Mouse (Mus musculus) lung, embryonic 14.5 days (tissue): ENCODE results near the gene Maml3. TPM values are rescaled to one million over a fixed set of nuclear protein-coding genes. Genes with fewer than 3 reads are reported as not detected.

Experiments used
- ATAC-seq: fragments of 200-750 bp; cut with Nextera tagmentation; 2 replicates; pipeline ENCODE4 v1.8.0; 2017; ENCODE audit warnings: mild to moderate bottlenecking, moderate TSS enrichment, moderate library complexity; ENCODE audit not compliant: insufficient read depth
- DNase-seq: peaks from one replicate; pipeline ENCODE4 v3.0.0-alpha.2; 2015
- H3K27ac ChIP-seq: fragments of 300-500 bp; sonication (generic); 2 replicates; pipeline ENCODE4 v1.5.1; 2014; ENCODE audit warnings: low read depth, mild to moderate bottlenecking, moderate library complexity
- H3K27me3 ChIP-seq: fragments of 300-500 bp; sonication (generic); 2 replicates; pipeline ENCODE4 v1.6.1; 2014; ENCODE audit warnings: low read length, control low read depth; ENCODE audit not compliant: insufficient read depth
- H3K36me3 ChIP-seq: fragments of 300-500 bp; sonication (generic); 2 replicates; pipeline ENCODE4 v1.6.1; 2014; ENCODE audit warnings: control low read depth; ENCODE audit not compliant: insufficient read depth
- H3K4me1 ChIP-seq: fragments of 300-500 bp; sonication (generic); 2 replicates; pipeline ENCODE4 v1.6.1; 2014; ENCODE audit warnings: antibody characterized with exemption, control low read depth; ENCODE audit not compliant: insufficient read depth
- H3K4me2 ChIP-seq: fragments of 300-500 bp; sonication (generic); 2 replicates; pipeline ENCODE4 v1.6.1; 2014; ENCODE audit warnings: mild to moderate bottlenecking
- H3K4me3 ChIP-seq: fragments of 300-500 bp; sonication (generic); 2 replicates; pipeline ENCODE4 v1.5.1; 2014; ENCODE audit warnings: low read depth, low read length
- H3K9ac ChIP-seq: fragments of 300-500 bp; sonication (generic); 2 replicates; pipeline ENCODE4 v1.6.1; 2014
- H3K9me3 ChIP-seq: fragments of 300-500 bp; sonication (generic); 2 replicates; pipeline ENCODE4 v1.6.1; 2016; ENCODE audit warnings: low read depth, low read length, control low read depth
- CTCF ChIP-seq: IDR thresholded peaks from 2 replicates; pipeline ENCODE4 v1.5.1; 2016; ENCODE audit warnings: antibody characterized with exemption, low read depth
- WGBS: fragments of 180-500 bp; shearing (Covaris S2); extraction: QIAGEN DNeasy Blood & Tissue Kit; methylation state at CpG from one replicate; pipeline ENCODE4 v1.1.7; 2014; 5-methylcytosine and 5-hydroxymethylcytosine counted together
- polyA plus RNA-seq: library from polyadenylated mRNA; unstranded; fragments of >200 nt; fragmentation: Nextera tagmentation; extraction: Ambion mirVana; gene quantifications from 2 replicates; pipeline ENCODE4 v1.2.1, GENCODE M21; 2014

Gene Maml3
- polyA plus RNA-seq, 1 experiment from 2014 or later, result 9.1 TPM

DNA sequence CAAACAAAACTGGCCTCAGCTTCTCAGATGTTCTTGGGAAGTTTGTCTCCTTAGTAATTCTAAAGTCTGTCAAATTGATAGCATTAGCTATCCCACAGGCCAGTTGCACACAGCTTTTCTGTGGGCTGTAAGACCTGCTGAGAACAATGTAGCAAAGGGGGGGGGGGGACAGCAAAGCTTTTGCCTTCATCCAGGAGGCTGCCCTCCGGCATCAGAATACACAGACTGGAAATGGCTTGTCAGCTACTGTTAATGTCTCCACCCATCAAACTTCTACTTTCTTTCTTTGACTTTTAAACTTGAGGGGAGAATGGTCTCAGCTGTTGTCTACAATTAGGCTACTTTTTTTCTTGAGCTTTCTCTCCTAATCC lies 396.5 kb downstream of the Maml3 start:
- Histone ChIP-seq H3K4me3 (no peak overlapping the region), H3K36me3 (no peaks in the 10 kb centered on the region), H3K4me2 (peak overlapping the region; percentile 58), H3K27me3 (no peaks in the 10 kb centered on the region), H3K27ac (peak overlapping the region; percentile 89), H3K9me3 (peaks cover 3% of the 10 kb centered on the region; the same call in 1 of the 2 replicates), H3K9ac (no peak overlapping the region), H3K4me1 (peaks cover 32% of the 10 kb centered on the region)
- TF ChIP-seq CTCF, result no peak
- peak; percentile 68 for ATAC-seq
- 25% methylated on average over 1 of the region's 1 CpGs for WGBS
- DNase-seq, result no peak

DNA sequence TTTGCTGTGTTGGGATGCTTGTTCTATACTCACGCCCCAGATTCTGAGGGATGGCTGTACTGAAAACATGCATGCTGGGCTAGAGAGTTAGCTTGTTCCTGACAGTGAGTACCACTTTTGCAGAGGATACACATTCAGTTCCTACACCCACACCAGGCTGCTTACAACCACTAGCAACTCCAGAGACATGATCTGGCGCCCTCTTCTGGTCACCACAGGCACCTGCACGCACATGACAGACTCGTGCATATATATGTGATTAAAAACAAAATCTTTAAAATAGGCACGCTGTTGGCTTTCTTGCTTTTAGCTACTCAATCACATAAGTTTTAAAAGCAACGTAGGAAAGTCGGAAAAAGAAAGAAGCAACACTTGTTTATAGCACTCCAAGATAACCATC lies 399.7 kb downstream of the Maml3 start:
- no peaks in the 10 kb centered on the region for H3K27me3 ChIP-seq
- H3K4me1 ChIP-seq, result peaks cover 26% of the 10 kb centered on the region
- no peaks in the 10 kb centered on the region for H3K36me3 ChIP-seq
- DNase-seq (no peak), ATAC-seq (no peak)
- no peak overlapping the region for H3K4me3 ChIP-seq
- peaks cover 3% of the 10 kb centered on the region; the same call in 1 of the 2 replicates for H3K9me3 ChIP-seq
- no peak overlapping the region for H3K4me2 ChIP-seq
- WGBS, result 83% methylated on average over 7 of the region's 7 CpGs
- H3K27ac ChIP-seq, result no peak overlapping the region
- peak; percentile 62 for TF ChIP-seq CTCF
- no peak overlapping the region for H3K9ac ChIP-seq

DNA sequence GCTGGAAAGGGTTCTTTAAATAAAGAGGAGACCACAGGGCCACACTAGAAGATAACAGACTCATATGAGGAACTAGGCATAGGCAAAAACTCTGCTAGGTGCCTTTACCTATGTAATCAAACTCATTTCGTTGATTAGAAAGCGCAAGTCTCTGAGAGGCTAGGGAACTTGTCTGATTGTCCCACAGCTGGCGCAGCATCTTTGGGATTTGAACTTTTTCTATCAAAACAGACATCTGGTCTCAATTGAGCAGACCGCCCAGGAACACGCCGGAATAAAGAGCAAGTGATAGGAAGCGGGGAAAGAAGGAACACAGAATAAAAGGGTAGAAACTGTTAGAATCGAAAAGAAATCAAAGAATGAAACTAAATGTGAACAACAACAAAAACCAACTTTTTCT lies 401.4 kb downstream of the Maml3 start:
- Histone ChIP-seq H3K4me2 (no peak overlapping the region), H3K9ac (no peak overlapping the region), H3K4me3 (no peak overlapping the region), H3K9me3 (peaks cover 3% of the 10 kb centered on the region; the same call in 1 of the 2 replicates), H3K27me3 (no peaks in the 10 kb centered on the region), H3K36me3 (no peaks in the 10 kb centered on the region), H3K4me1 (peaks cover 16% of the 10 kb centered on the region), H3K27ac (no peak overlapping the region)
- ATAC-seq (no peak), DNase-seq (no peak)
- no peak for TF ChIP-seq CTCF
- WGBS, result 81% methylated on average over 8 of the region's 8 CpGs

DNA sequence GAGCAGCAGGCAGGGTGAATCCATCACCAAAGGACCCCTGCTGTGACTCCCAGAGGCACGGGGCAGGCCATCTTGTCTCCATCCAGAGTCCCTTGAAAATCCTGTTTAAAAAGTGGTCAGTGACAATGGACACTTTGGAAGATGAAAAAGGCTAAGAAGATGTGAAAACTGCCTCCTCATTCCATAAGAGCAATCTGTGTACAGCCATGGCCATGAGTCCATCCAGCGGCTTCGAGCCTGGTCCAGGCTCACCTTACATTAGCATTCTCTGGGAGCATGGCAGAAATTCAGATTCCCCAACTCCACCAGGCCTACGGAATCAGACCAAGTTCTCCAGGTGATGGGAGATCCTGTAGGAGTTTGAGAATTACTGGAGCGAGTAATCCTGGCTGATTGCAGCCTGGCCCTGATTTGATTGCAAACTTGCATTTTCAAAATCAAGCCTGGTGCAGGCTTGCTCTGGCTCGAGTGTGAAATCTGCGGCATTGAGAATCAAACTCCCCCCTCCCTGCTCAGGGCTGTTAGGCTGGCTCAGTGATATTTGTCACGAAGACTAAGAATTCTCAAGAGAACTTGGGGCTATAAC lies 402.1 kb downstream of the Maml3 start:
- Histone ChIP-seq H3K27ac (no peak overlapping the region; the same call in 1 of the 2 replicates), H3K9ac (no peak overlapping the region), H3K27me3 (no peaks in the 10 kb centered on the region), H3K4me2 (no peak overlapping the region), H3K36me3 (no peaks in the 10 kb centered on the region), H3K4me1 (peaks cover 10% of the 10 kb centered on the region), H3K4me3 (no peak overlapping the region), H3K9me3 (peaks cover 3% of the 10 kb centered on the region; the same call in 1 of the 2 replicates)
- DNase-seq, result no peak
- no peak for TF ChIP-seq CTCF
- WGBS, result 81% methylated on average over 8 of the region's 8 CpGs
- ATAC-seq, result no peak

DNA sequence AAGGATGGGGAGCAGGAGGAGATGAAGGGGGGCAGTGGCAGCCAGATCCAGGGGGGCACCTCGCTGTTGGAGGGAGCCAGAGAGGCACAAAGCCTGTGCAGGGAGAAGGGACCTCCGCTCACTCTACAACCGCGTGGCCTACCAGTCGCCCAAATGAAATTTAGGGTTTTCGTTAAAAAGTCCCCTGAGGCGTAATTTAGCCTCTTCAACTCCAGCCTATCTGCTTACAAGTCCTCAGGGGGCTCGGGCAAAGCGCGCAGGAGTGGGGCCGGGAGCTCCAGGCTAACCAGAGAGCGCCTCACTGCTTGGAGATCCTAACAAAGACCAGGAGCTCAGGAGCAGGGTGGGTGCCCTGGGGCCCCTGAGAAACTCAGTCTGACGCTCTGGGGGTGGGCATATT lies 402.9 kb downstream of the Maml3 start:
- Histone ChIP-seq H3K4me2 (peak overlapping the region; percentile 73), H3K9ac (peak overlapping the region; percentile 40), H3K36me3 (no peaks in the 10 kb centered on the region), H3K4me3 (peak overlapping the region; percentile 35), H3K27me3 (no peaks in the 10 kb centered on the region), H3K27ac (peak overlapping the region; percentile 75), H3K9me3 (peaks cover 3% of the 10 kb centered on the region; the same call in 1 of the 2 replicates), H3K4me1 (peaks cover 10% of the 10 kb centered on the region)
- TF ChIP-seq CTCF, result no peak
- DNase-seq (peak; percentile 48), ATAC-seq (peak; percentile 67)
- 15% methylated on average over 13 of the region's 13 CpGs for WGBS

DNA sequence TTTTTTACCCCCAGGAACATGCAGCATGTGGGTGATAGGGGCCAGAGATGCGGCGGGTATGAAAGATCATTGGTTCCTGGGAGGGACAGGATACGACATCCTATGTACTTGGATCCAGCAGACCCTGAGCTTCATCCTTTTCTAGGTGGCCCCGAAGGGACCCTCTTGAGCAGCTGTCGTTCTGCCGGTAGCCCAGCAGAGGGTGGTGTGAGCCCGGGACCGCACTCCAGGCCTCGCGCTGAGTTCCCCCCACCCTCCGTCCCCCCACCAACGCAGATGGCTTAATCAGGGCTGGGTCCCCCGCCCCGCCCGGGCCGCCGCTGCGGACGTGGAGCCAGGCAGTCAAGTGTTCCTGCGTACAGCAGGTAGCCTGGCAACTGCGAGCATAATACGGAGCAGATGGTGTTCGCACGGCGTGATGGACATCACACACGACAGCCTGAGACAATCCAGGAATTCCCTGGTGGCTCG lies 403.6 kb downstream of the Maml3 start:
- peak; percentile 86 for DNase-seq
- Histone ChIP-seq H3K4me3 (peak overlapping the region; percentile 35), H3K9ac (peak overlapping the region; percentile 40), H3K4me2 (peak overlapping the region; percentile 73), H3K9me3 (peaks cover 3% of the 10 kb centered on the region; the same call in 1 of the 2 replicates), H3K27me3 (no peaks in the 10 kb centered on the region), H3K27ac (peak overlapping the region; percentile 75; the same call in 1 of the 2 replicates), H3K36me3 (no peaks in the 10 kb centered on the region), H3K4me1 (peaks cover 10% of the 10 kb centered on the region)
- peak; percentile 93 for ATAC-seq
- WGBS, result under 1% methylated on average over 27 of the region's 27 CpGs
- peak; percentile 88 for TF ChIP-seq CTCF

DNA sequence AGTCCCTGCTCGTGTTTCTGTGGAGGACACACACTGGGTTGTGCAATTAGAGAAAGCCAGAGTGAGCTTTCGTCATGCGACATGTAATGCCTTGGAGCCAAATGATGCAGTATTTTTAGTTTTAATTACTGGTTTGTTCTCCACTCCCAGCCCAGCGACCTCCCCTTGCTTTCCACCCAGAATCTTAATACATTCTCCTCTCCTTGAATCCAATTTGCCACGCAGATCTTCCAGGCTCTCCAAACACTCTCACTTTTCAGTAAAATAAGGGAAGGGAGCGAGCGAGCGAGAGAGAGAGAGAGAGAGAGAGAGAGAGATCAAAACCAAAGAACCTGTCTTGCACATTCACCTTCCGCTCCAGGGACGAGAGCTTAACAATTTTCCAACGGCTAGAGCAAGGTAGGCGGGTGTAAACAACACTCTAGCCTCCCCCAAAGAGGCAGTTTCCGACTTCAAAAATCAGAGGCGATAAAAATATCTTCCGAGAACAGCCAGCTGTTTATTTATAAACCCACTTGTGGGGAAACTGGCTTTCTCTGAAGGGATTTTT lies 404.1 kb downstream of the Maml3 start:
- Histone ChIP-seq H3K9me3 (peaks cover 3% of the 10 kb centered on the region; the same call in 1 of the 2 replicates), H3K4me3 (peak overlapping the region; percentile 35; the same call in 1 of the 2 replicates), H3K36me3 (no peaks in the 10 kb centered on the region), H3K9ac (peak overlapping the region; percentile 3; the same call in 1 of the 2 replicates), H3K4me1 (peaks cover 10% of the 10 kb centered on the region), H3K27me3 (no peaks in the 10 kb centered on the region), H3K27ac (no peak overlapping the region), H3K4me2 (peak overlapping the region; percentile 73)
- DNase-seq (no peak), ATAC-seq (no peak)
- WGBS, result 16% methylated on average over 15 of the region's 15 CpGs
- TF ChIP-seq CTCF, result no peak
